Mouse (Mus musculus) E14TG2a.4 (cell line): Measurements from ENCODE around the gene Itpkb.

ENCODE experiments used
- H3K27me3 ChIP-seq: 2 replicates; pipeline ENCODE4 v1.6.1; 2014; ENCODE audit warnings: low read length, control low read depth; ENCODE audit not compliant: insufficient read depth
- H3K36me3 ChIP-seq: 2 replicates; pipeline ENCODE4 v1.6.1; 2014; ENCODE audit warnings: low read length, control low read depth; ENCODE audit not compliant: insufficient read depth
- H3K4me1 ChIP-seq: replicated peaks from 2 replicates; pipeline ENCODE4 v1.6.1; 2014; ENCODE audit warnings: low read depth, low read length, control low read depth
- H3K4me3 ChIP-seq: replicated peaks from 2 replicates; pipeline ENCODE4 v1.5.1; 2014; ENCODE audit warnings: mild to moderate bottlenecking, low read length
- H3K9me3 ChIP-seq: 2 replicates; pipeline ENCODE4 v1.6.1; 2014; ENCODE audit warnings: low read length, control low read depth
- CTCF ChIP-seq: conservative IDR thresholded peaks from 2 replicates; pipeline ENCODE4 v1.5.1; 2014; ENCODE audit warnings: low read length
- NANOG ChIP-seq: IDR thresholded peaks from 2 replicates; pipeline ENCODE4 v1.6.1; 2014; ENCODE audit warnings: borderline replicate concordance, low read length, mixed read lengths
- POU5F1 ChIP-seq: IDR thresholded peaks from 2 replicates; pipeline ENCODE4 v1.6.1; 2014; ENCODE audit warnings: low read length, borderline replicate concordance

Itpkb gene

GRCm38 (mm10) chr1:180427685-180428084 lies 97.4 kb downstream of the Itpkb start:
- TF ChIP-seq CTCF (no peak), NANOG (no peak), POU5F1 (no peak)
- no peak overlapping the region for H3K4me3 ChIP-seq
- no peaks in the 10 kb centered on the region for H3K36me3 ChIP-seq
- peaks cover 36% of the 10 kb centered on the region for H3K27me3 ChIP-seq
- H3K4me1 ChIP-seq: peaks cover 17% of the 10 kb centered on the region
- no peaks in the 10 kb centered on the region for H3K9me3 ChIP-seq

- H3K27me3 ChIP-seq: peaks cover 37% of the 10 kb centered on the region
- H3K4me1 ChIP-seq: peaks cover 16% of the 10 kb centered on the region
- no peak for TF ChIP-seq NANOG
- peak; percentile 100 for TF ChIP-seq CTCF
- TF ChIP-seq POU5F1: no peak
- H3K36me3 ChIP-seq: no peaks in the 10 kb centered on the region
- no peaks in the 10 kb centered on the region for H3K9me3 ChIP-seq
- H3K4me3 ChIP-seq: no peak overlapping the region
These were observed 97.9 kb downstream of the Itpkb start for GRCm38 (mm10) chr1:180428101-180428712.

- Histone ChIP-seq H3K9me3 (no peaks in the 10 kb centered on the region), H3K4me1 (peaks cover 16% of the 10 kb centered on the region), H3K36me3 (no peaks in the 10 kb centered on the region), H3K4me3 (no peak overlapping the region), H3K27me3 (peaks cover 43% of the 10 kb centered on the region)
- TF ChIP-seq NANOG (no peak), CTCF (no peak), POU5F1 (no peak)
These were observed 98.6 kb downstream of the Itpkb start for GRCm38 (mm10) chr1:180428871-180429270.

- peaks cover 21% of the 10 kb centered on the region for H3K4me1 ChIP-seq
- TF ChIP-seq CTCF: no peak
- no peak for TF ChIP-seq POU5F1
- no peak for TF ChIP-seq NANOG
These were observed 99.5 kb downstream of the Itpkb start for GRCm38 (mm10) chr1:180429819-180430218.

GRCm38 (mm10) chr1:180431833-180432232 lies 101.5 kb downstream of the Itpkb start:
- H3K36me3 ChIP-seq: no peaks in the 10 kb centered on the region
- no peak for TF ChIP-seq POU5F1
- no peak for TF ChIP-seq NANOG
- TF ChIP-seq CTCF: no peak
- H3K4me1 ChIP-seq: peaks cover 21% of the 10 kb centered on the region
- no peak overlapping the region for H3K4me3 ChIP-seq
- no peaks in the 10 kb centered on the region for H3K9me3 ChIP-seq
- H3K27me3 ChIP-seq: peaks cover 26% of the 10 kb centered on the region

More at GRCm38 (mm10) chr1:180429819-180430218, 99.5 kb downstream of the Itpkb start:
- H3K36me3 ChIP-seq: no peaks in the 10 kb centered on the region
- no peak overlapping the region for H3K4me3 ChIP-seq
- no peaks in the 10 kb centered on the region for H3K9me3 ChIP-seq
- peaks cover 39% of the 10 kb centered on the region for H3K27me3 ChIP-seq

- peaks cover 22% of the 10 kb centered on the region for H3K27me3 ChIP-seq
- H3K36me3 ChIP-seq: no peaks in the 10 kb centered on the region
- TF ChIP-seq POU5F1 (no peak), CTCF (no peak), NANOG (no peak)
- peaks cover 21% of the 10 kb centered on the region for H3K4me1 ChIP-seq
- peak overlapping the region; percentile 50; the same call in 1 of the 2 replicates for H3K4me3 ChIP-seq
- no peaks in the 10 kb centered on the region for H3K9me3 ChIP-seq
These were observed 102.8 kb downstream of the Itpkb start for GRCm38 (mm10) chr1:180433098-180433538.

- Histone ChIP-seq H3K36me3 (no peaks in the 10 kb centered on the region), H3K27me3 (peaks cover 22% of the 10 kb centered on the region), H3K4me1 (peaks cover 21% of the 10 kb centered on the region), H3K4me3 (no peak overlapping the region), H3K9me3 (no peaks in the 10 kb centered on the region)
- TF ChIP-seq CTCF (peak; percentile 56), POU5F1 (no peak), NANOG (no peak)
These were observed 103.7 kb downstream of the Itpkb start for GRCm38 (mm10) chr1:180433796-180434566.

- H3K27me3 ChIP-seq: peaks cover 25% of the 10 kb centered on the region
- no peaks in the 10 kb centered on the region for H3K9me3 ChIP-seq
- H3K36me3 ChIP-seq: no peaks in the 10 kb centered on the region
- no peak for TF ChIP-seq NANOG
- no peak overlapping the region for H3K4me3 ChIP-seq
- peaks cover 21% of the 10 kb centered on the region for H3K4me1 ChIP-seq
These were observed 104.6 kb downstream of the Itpkb start for GRCm38 (mm10) chr1:180434925-180435324.

GRCm38 (mm10) chr1:180439496-180439895 lies 109.2 kb downstream of the Itpkb start:
- Histone ChIP-seq H3K36me3 (no peaks in the 10 kb centered on the region), H3K4me3 (no peak overlapping the region), H3K9me3 (no peaks in the 10 kb centered on the region), H3K27me3 (peaks cover 32% of the 10 kb centered on the region), H3K4me1 (peaks cover 10% of the 10 kb centered on the region)
- no peak for TF ChIP-seq CTCF
- no peak for TF ChIP-seq NANOG
- no peak for TF ChIP-seq POU5F1
